Mouse (Mus musculus) embryonic fibroblast, embryonic 13.5 days (primary cell): ENCODE data around the gene Zfp777.

Source experiments
- CTCF ChIP-seq: IDR thresholded peaks from 2 replicates; pipeline ENCODE4 v1.5.1; 2011; ENCODE audit warnings: mild to moderate bottlenecking, control low read depth, low read length, moderate library complexity, borderline replicate concordance; ENCODE audit not compliant: insufficient read depth
- POLR2A ChIP-seq: IDR thresholded peaks from 2 replicates; pipeline ENCODE4 v1.6.1; 2011; ENCODE audit warnings: low read depth, mild to moderate bottlenecking, control low read depth, low read length, moderate library complexity

DNA sequence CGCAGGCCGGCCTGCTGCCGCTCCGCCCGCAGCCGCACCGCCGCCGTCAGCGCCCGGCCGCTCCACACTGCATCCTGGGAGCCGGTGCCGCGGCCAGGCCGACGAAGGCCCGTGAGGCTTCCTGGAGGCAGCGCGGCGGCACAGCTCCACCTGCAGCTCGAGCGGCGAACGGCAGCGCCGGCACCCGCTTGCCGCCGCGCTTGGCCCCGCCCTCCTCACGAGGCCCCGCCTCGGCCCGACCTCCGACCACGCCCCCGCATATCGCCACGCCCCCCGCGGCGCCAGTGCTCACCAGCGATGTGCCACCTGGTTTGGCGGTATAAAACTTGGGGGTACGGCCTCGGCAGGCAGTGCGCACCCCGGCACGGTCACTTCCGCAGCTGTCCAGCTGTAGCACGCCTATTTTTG is 37.8 kb upstream of the Zfp777 start, which contains the start of gene Zfp746:
- TF ChIP-seq CTCF (peak; percentile 61; the same call in 1 of the 2 replicates), POLR2A (peak; percentile 79)
